Mouse (Mus musculus) hindbrain, embryonic 15.5 days (tissue): Measurements from ENCODE around the gene Pik3ca. TPM values are rescaled to one million over a fixed set of nuclear protein-coding genes. Genes with fewer than 3 reads are reported as not detected.
"Not testable (repeated sequence)": the region's sequence is repeated elsewhere in the genome, so short reads cannot be mapped to it uniquely, and the experiment has no call there.

Source experiments
- ATAC-seq: fragments of 200-750 bp; cut with Nextera tagmentation; 2 replicates; pipeline ENCODE4 v1.8.0; 2017; ENCODE audit warnings: low read depth, moderate number of reproducible peaks, moderate TSS enrichment; ENCODE audit not compliant: low FRiP score
- H3K27ac ChIP-seq: fragments of 300-500 bp; sonication (generic); replicated peaks from 2 replicates; pipeline ENCODE4 v1.5.1; 2015; ENCODE audit warnings: mild to moderate bottlenecking, inconsistent platforms
- H3K27me3 ChIP-seq: fragments of 300-500 bp; sonication (generic); 2 replicates; pipeline ENCODE4 v1.6.1; 2015; ENCODE audit warnings: control low read depth, inconsistent platforms
- H3K36me3 ChIP-seq: fragments of 300-500 bp; sonication (generic); 2 replicates; pipeline ENCODE4 v1.6.1; 2015; ENCODE audit warnings: control low read depth, inconsistent platforms
- H3K4me1 ChIP-seq: fragments of 300-500 bp; sonication (generic); replicated peaks from 2 replicates; pipeline ENCODE4 v1.6.1; 2015; ENCODE audit warnings: control low read depth, inconsistent platforms
- H3K4me2 ChIP-seq: fragments of 300-500 bp; sonication (generic); 2 replicates; pipeline ENCODE4 v1.6.1; 2015; ENCODE audit warnings: moderate library complexity, mild to moderate bottlenecking, inconsistent platforms
- H3K4me3 ChIP-seq: fragments of 300-500 bp; sonication (generic); 2 replicates; pipeline ENCODE4 v1.5.1; 2015; ENCODE audit warnings: mild to moderate bottlenecking, inconsistent platforms
- H3K9ac ChIP-seq: fragments of 300-500 bp; sonication (generic); 2 replicates; pipeline ENCODE4 v1.6.1; 2015; ENCODE audit warnings: inconsistent platforms
- H3K9me3 ChIP-seq: fragments of 300-500 bp; sonication (generic); 2 replicates; pipeline ENCODE4 v1.6.1; 2016; ENCODE audit warnings: control low read depth, inconsistent platforms
- WGBS: fragments of 180-500 bp; shearing (Covaris S2); methylation state at CpG from one replicate; pipeline ENCODE4 v1.1.7; 2015; 5-methylcytosine and 5-hydroxymethylcytosine counted together
- polyA plus RNA-seq: library from polyadenylated mRNA; unstranded; fragments of >200 nt; fragmentation: Nextera tagmentation; extraction: Ambion mirVana; gene quantifications from 2 replicates; pipeline ENCODE4 v1.2.1, GENCODE M21; 2015

Gene Pik3ca
- polyA plus RNA-seq, 1 experiment from 2014 or later: 10.8 TPM

DNA sequence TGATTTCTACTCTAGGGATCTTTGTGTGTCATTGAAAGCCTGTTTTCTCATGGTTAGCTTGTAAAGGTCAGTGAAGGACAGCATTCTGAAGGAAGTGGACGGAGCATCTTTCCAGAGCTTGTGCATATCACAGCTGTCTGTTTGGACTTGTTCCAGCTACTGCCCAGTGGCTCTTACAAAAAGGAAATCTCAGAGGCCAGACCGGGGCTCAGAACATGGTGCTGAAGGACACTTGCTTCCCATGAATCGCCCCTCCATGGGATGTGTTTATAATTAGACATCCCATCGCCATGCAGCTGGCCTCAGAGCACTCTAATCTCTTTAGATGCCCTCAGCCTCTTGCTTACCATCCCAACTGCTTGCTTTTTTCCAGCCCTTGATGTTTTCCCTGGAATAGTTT is 31.4 kb downstream of the Pik3ca start:
- H3K36me3 ChIP-seq: no peaks in the 10 kb centered on the region
- H3K9ac ChIP-seq: no peak overlapping the region
- no peaks in the 10 kb centered on the region for H3K9me3 ChIP-seq
- 63% methylated on average over 4 of the region's 4 CpGs for WGBS
- no peak for ATAC-seq
- 0 out of 2 replicates have a peak, but pooled peaks cover 9% of the 10 kb centered on the region for H3K4me1 ChIP-seq
- no peak overlapping the region for H3K27ac ChIP-seq
- H3K4me2 ChIP-seq: no peak overlapping the region
- no peaks in the 10 kb centered on the region for H3K27me3 ChIP-seq
- H3K4me3 ChIP-seq: no peak overlapping the region

DNA sequence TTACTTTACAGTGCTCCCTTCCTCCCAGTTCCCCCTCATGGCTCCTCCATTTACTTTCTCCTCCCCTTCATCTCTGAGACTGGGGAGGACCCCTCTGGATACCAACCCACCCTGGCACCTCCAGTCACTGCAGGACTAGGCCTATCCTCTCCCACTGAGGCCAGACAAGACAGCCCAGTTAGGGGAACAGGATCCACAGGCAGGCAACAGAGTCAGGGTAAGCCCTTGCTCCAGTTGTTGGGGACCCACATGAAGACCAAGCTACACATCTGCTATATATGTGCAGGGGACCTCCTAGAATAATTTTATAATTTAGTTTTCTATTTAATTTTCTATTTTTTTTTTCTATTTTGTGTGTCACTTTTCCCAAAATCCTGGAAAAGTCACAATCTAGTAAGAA is 31.9 kb downstream of the Pik3ca start:
- not testable (repeated sequence) for H3K9ac ChIP-seq, H3K4me1 ChIP-seq, H3K27me3 ChIP-seq, H3K4me3 ChIP-seq, ATAC-seq, H3K36me3 ChIP-seq, H3K9me3 ChIP-seq, H3K4me2 ChIP-seq, H3K27ac ChIP-seq

DNA sequence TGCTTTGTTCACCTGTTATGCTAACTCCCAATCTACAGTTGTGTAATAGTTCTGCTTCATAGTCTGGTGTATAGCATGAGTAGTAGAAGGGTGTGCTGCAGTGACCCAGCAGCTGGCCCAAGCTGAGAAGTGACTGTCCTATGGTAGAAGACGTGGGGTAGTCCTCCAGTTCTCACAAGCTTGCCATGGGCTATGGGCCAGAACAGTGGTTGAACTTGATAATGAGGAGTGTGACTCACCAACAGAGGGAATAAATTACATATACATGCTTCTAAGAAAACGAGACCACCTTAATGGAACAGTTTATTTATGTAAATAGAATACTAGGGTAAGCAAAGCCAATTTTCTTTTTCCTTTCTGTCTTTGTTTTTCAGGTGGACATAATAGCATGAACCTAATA is 32.9 kb downstream of the Pik3ca start:
- H3K27ac ChIP-seq: no peak overlapping the region
- H3K9ac ChIP-seq: no peak overlapping the region
- no peak for ATAC-seq
- no peaks in the 10 kb centered on the region for H3K36me3 ChIP-seq
- no peaks in the 10 kb centered on the region for H3K9me3 ChIP-seq
- H3K4me3 ChIP-seq: no peak overlapping the region
- H3K4me1 ChIP-seq: 0 out of 2 replicates have a peak, but pooled peaks cover 9% of the 10 kb centered on the region
- WGBS: 77% methylated on average over 2 of the region's 2 CpGs
- H3K4me2 ChIP-seq: no peak overlapping the region
- no peaks in the 10 kb centered on the region for H3K27me3 ChIP-seq

DNA sequence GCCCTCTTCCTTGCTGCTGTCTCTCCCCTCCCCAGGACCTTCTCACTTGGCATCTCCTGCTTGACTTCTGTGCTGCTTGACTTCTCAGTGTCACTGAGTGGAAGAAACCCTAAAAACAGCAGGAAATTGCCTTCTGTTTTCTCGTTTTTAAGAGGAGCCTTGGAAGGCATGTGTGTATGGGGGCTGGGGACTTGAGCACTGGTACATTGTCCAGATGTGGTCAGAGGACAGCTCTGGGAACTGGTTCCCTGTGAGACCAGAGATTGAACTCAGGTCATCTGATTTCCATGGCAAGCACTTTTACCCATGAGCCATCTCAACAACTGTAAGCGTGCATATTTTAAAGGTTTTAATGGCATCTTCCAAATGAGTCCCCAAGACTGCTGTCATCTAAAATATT is 36.5 kb downstream of the Pik3ca start:
- no peak overlapping the region for H3K4me2 ChIP-seq
- H3K9ac ChIP-seq: no peak overlapping the region
- no peak for ATAC-seq
- H3K4me1 ChIP-seq: 0 out of 2 replicates have a peak, but pooled peaks cover 2% of the 10 kb centered on the region
- H3K9me3 ChIP-seq: no peaks in the 10 kb centered on the region
- peaks cover 18% of the 10 kb centered on the region for H3K36me3 ChIP-seq
- WGBS: 81% methylated on average over 2 of the region's 2 CpGs
- H3K4me3 ChIP-seq: no peak overlapping the region
- no peaks in the 10 kb centered on the region for H3K27me3 ChIP-seq
- no peak overlapping the region for H3K27ac ChIP-seq

DNA sequence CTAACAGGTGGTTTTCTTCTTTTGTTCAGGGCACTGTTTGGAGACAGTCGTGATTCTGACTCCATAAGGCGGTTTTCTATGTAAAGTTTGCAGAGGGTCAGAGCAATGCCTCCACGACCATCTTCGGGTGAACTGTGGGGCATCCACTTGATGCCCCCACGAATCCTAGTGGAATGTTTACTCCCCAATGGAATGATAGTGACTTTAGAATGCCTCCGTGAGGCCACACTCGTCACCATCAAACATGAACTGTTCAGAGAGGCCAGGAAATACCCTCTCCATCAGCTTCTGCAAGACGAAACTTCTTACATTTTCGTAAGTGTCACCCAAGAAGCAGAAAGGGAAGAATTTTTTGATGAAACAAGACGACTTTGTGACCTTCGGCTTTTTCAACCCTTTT is 38.6 kb downstream of the Pik3ca start:
- Histone ChIP-seq H3K4me1 (no peaks in the 10 kb centered on the region), H3K4me2 (no peak overlapping the region), H3K27ac (no peak overlapping the region), H3K9ac (no peak overlapping the region), H3K4me3 (no peak overlapping the region), H3K27me3 (no peaks in the 10 kb centered on the region), H3K9me3 (no peaks in the 10 kb centered on the region), H3K36me3 (peaks cover 36% of the 10 kb centered on the region)
- WGBS: 90% methylated on average over 11 of the region's 11 CpGs
- no peak for ATAC-seq

DNA sequence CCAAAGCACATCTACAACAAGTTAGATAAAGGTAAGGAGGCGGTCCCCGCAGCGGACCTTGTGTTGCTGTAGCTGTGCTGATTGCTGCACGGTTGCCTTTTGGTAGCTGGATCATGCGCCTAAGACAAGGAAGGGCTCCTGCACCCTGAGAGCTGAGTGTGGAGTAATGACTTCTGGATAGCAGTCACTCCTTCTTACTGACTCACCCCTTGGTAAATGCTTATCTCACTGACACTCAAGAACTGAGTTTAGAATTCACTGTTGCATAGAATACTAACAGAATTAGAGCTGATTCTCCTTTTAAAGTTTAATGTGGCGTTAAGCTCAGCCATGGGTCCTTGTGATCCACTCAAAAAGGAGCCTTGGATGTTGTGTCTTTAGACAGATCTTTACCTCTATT is 39.8 kb downstream of the Pik3ca start:
- Histone ChIP-seq H3K4me1 (no peaks in the 10 kb centered on the region), H3K4me3 (no peak overlapping the region), H3K36me3 (peaks cover 45% of the 10 kb centered on the region), H3K27ac (no peak overlapping the region), H3K27me3 (no peaks in the 10 kb centered on the region), H3K4me2 (no peak overlapping the region), H3K9ac (no peak overlapping the region), H3K9me3 (no peaks in the 10 kb centered on the region)
- ATAC-seq: no peak
- 95% methylated on average over 6 of the region's 6 CpGs for WGBS

DNA sequence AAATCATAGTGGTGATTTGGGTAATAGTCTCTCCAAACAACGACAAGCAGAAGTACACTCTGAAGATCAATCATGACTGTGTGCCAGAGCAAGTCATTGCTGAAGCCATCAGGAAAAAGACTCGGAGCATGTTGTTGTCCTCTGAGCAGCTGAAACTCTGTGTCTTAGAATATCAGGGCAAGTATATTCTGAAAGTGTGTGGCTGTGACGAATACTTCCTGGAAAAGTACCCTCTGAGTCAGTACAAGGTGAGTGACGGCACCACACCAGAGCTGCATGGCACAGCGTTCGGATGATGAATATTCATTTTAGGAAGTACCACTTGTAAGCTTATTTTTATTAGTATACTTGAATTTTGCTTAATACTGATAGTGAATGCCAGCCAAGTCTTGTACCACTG is 40.3 kb downstream of the Pik3ca start:
- 92% methylated on average over 6 of the region's 6 CpGs for WGBS
- no peak overlapping the region for H3K4me2 ChIP-seq
- ATAC-seq: no peak
- H3K9ac ChIP-seq: no peak overlapping the region
- no peak overlapping the region for H3K4me3 ChIP-seq
- peaks cover 45% of the 10 kb centered on the region for H3K36me3 ChIP-seq
- H3K4me1 ChIP-seq: no peaks in the 10 kb centered on the region
- H3K27ac ChIP-seq: no peak overlapping the region
- H3K27me3 ChIP-seq: no peaks in the 10 kb centered on the region
- no peaks in the 10 kb centered on the region for H3K9me3 ChIP-seq

DNA sequence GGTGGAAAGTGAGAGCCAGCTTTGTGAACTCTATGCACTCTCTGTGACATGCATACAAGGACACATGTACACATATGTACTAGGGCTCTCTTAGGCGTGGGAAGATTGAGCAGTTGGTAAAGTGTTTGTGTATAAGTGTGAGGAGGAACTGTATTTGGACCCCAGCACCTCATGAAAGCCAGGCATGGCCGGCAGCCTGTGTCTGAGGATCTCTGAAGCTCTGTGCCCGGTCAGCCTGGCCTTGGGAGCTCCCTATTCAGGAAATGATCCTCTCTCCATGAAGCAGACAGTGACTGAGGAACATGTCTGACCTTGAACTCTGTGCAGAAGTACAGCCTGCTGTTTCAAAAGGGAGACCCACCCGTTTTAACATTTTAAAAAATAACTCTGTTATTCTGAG is 41.2 kb downstream of the Pik3ca start:
- Histone ChIP-seq H3K4me3 (no peak overlapping the region), H3K4me1 (no peaks in the 10 kb centered on the region), H3K4me2 (no peak overlapping the region), H3K9ac (no peak overlapping the region), H3K9me3 (no peaks in the 10 kb centered on the region), H3K36me3 (peaks cover 52% of the 10 kb centered on the region), H3K27me3 (no peaks in the 10 kb centered on the region), H3K27ac (no peak overlapping the region)
- WGBS: 89% methylated on average over 4 of the region's 4 CpGs
- ATAC-seq: no peak

DNA sequence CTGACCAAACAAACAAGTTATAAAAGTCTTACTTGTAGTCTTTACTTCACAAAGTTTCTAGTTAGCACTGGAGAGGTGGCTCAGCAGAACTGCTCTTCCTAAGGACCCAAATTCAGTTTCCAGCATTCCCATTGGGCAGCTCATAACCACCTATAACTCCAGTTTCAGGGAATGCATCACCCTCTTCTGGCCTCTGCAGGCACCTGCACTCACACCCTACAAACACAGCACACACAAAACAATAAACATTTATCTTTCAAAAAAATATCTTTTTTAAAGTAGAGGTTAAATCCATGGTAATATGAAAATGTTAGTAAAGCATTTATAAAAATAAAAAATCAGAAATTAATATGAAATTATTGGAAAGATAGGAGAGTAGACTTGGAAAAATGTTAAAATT is 44.2 kb downstream of the Pik3ca start:
- ATAC-seq: no peak
- Histone ChIP-seq H3K36me3 (peaks cover 66% of the 10 kb centered on the region), H3K9ac (no peak overlapping the region), H3K4me1 (no peaks in the 10 kb centered on the region), H3K27ac (no peak overlapping the region), H3K4me3 (no peak overlapping the region), H3K4me2 (no peak overlapping the region), H3K27me3 (no peaks in the 10 kb centered on the region), H3K9me3 (no peaks in the 10 kb centered on the region)

DNA sequence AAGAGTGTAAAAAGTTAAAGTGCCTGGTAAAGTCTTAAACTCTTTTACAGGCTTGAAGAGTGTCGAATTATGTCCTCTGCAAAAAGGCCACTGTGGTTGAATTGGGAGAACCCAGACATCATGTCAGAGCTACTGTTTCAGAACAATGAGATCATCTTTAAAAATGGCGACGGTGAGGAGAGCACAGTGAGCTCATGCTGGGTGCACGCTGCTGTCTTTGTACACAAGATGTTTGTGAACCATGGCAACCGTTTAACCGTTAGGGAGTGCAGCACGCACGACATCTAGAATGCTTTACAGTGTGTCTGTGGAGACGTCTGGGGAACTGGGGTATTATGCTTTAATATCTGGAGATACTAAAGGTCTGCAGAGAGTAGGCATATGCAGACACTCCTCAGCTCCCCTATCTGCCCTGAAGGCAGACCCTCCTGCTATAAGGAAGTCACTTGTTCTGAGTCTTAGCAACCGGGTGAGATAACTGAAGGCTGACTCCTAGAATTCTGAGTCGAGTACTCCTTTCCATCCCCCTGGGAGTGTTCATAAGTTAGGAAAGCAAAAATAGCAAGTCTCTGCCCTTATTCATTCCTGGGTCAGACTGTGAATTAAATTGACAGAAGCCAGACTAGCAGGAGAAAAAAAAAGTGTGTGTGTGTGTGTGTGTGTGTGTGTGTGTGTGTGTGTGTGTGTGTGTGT is 57.0 kb downstream of the Pik3ca start:
- Histone ChIP-seq H3K27ac (no peak overlapping the region), H3K9me3 (no peaks in the 10 kb centered on the region), H3K27me3 (no peaks in the 10 kb centered on the region), H3K9ac (no peak overlapping the region), H3K4me3 (no peak overlapping the region), H3K36me3 (peaks cover 54% of the 10 kb centered on the region), H3K4me2 (no peak overlapping the region), H3K4me1 (no peaks in the 10 kb centered on the region)
- WGBS: 39% methylated on average over 11 of the region's 11 CpGs
- no peak for ATAC-seq

DNA sequence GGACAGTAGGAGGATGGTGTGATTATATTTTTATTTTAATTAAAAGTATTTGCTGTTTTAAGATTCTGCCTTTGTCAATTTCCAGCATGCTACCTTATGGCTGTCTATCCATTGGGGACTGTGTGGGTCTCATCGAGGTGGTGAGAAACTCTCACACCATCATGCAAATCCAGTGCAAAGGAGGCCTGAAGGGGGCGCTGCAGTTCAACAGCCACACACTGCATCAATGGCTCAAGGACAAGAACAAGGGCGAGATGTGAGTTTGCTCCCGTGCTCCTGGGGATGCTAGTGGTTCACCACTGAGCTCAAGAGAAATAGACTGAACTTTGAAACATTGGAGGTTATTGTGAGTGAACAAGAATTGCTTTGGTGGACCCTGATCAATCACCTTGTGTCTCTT is 62.3 kb downstream of the Pik3ca start:
- Histone ChIP-seq H3K4me1 (no peaks in the 10 kb centered on the region), H3K27me3 (no peaks in the 10 kb centered on the region), H3K4me3 (no peak overlapping the region), H3K36me3 (peaks cover 68% of the 10 kb centered on the region), H3K9me3 (no peaks in the 10 kb centered on the region), H3K27ac (no peak overlapping the region), H3K4me2 (no peak overlapping the region), H3K9ac (no peak overlapping the region)
- ATAC-seq: peak; percentile 38; the same call in 1 of the 2 replicates
- 58% methylated on average over 4 of the region's 4 CpGs for WGBS

DNA sequence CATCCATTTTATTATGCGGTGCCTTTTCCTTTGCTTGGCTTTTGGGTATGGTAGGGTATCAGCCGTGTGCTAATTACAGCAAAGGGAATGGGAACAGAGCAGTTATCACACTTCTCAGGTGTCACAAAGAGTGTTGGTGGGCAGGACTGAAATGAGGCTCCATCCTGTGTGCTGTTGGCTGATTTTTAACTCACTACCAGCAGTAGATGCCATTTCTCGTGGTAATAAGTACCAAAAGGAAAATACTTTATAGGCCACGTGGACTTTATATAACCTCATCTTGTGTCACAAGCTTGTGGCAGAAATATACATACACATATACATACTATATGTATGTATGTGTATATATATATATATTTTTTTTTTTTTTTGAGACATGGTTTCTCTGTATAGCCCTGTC is 69.8 kb downstream of the Pik3ca start:
- H3K4me2 ChIP-seq: no peak overlapping the region
- peaks cover 20% of the 10 kb centered on the region for H3K36me3 ChIP-seq
- 95% methylated on average over 4 of the region's 4 CpGs for WGBS
- no peak overlapping the region for H3K27ac ChIP-seq
- H3K9ac ChIP-seq: no peak overlapping the region
- no peaks in the 10 kb centered on the region for H3K9me3 ChIP-seq
- no peaks in the 10 kb centered on the region for H3K27me3 ChIP-seq
- no peaks in the 10 kb centered on the region for H3K4me1 ChIP-seq
- no peak for ATAC-seq
- H3K4me3 ChIP-seq: no peak overlapping the region

DNA sequence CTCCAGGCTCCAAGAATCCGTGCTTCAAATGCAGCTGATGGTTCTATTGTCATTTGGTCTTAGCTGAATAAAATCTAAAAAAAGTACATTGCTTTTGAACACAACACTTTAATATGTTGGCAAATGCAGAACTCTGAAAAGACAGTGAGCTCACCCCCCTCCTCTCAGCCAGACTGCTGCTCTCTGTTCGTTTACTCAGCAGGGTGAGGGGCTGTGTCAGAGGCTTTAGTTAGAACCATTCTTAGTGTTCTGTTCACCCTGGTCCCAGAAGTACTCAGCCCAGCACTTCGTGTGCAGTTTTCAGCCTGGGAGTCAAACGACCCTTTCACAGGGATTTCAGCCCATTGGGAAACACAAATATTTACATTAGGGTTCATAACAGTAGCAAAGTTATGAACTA is 70.9 kb downstream of the Pik3ca start:
- H3K27me3 ChIP-seq: no peaks in the 10 kb centered on the region
- H3K4me2 ChIP-seq: no peak overlapping the region
- WGBS: 78% methylated on average over 4 of the region's 4 CpGs
- H3K4me3 ChIP-seq: no peak overlapping the region
- no peak overlapping the region for H3K9ac ChIP-seq
- H3K9me3 ChIP-seq: no peaks in the 10 kb centered on the region
- H3K36me3 ChIP-seq: peaks cover 9% of the 10 kb centered on the region; the same call in 1 of the 2 replicates
- no peak overlapping the region for H3K27ac ChIP-seq
- no peaks in the 10 kb centered on the region for H3K4me1 ChIP-seq
- no peak for ATAC-seq
